Mouse (Mus musculus) sigmoid colon, adult 10 weeks (tissue): ENCODE measurements around the gene Etnk1. TPM values are rescaled to one million over a fixed set of nuclear protein-coding genes. Genes with fewer than 3 reads are reported as not detected.

Experiments
- polyA plus RNA-seq: library from polyadenylated mRNA; stranded (reverse); fragments of 350-450 nt; fragmentation: Illumina TruSeq; extraction: RNeasy Lipid Tissue Mini Kit (QIAGEN cat#74804); gene quantifications from one replicate; pipeline ENCODE4 v1.2.3, GENCODE M21; 2014; ENCODE audit warnings: low read depth, low replicate concordance

The Etnk1 gene
- polyA plus RNA-seq, result 136 TPM

GRCm38 (mm10) chr6:143166452-143167357, at the start of gene Etnk1:
Etnk1 (plus strand) TSS chr6:143167221.

Other genes with a start within 250 kb of the Etnk1 start
- 1.0 TPM for gene St8sia1, start 202.8 kb upstream of the Etnk1 start, polyA plus RNA-seq
- 31.8 TPM for gene C2cd5, start 67.1 kb upstream of the Etnk1 start, polyA plus RNA-seq